Mouse (Mus musculus): ENCODE data around the gene Scamp2.
A peak's percentile ranks its signal among the peaks of the same experiment; 100 is the strongest.

Gene Scamp2

GRCm38 (mm10) chr9:57552139-57552887 lies 8.4 kb upstream of the Scamp2 start, which contains the start of gene Mpi:
Gene Mpi, minus strand, starts transcription at chr9:57552763.
- DNase-seq, result peak; percentile 77

DNA sequence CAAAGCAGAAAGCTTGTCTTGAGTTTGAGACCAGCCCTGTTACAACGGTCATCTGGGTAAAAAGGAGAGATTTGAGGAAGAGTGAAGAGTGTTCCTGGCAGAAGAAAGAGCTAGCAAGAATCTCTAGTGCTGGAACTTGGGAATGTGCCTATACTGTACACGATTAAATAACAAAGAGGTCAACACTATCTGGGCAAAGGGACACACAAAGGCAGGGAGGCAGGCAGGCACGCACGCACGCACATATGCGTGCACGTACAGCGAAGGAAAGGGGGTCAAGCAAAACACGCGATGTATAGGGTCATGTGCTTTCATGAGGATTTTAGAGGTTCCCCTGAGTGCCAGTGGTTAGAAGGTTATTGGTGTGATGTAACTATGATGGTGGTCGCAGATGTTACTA lies 7.6 kb upstream of the Scamp2 start:
- no peak for DNase-seq

GRCm38 (mm10) chr9:57554753-57555152 lies 6.0 kb upstream of the Scamp2 start:
- DNase-seq, result no peak

DNA sequence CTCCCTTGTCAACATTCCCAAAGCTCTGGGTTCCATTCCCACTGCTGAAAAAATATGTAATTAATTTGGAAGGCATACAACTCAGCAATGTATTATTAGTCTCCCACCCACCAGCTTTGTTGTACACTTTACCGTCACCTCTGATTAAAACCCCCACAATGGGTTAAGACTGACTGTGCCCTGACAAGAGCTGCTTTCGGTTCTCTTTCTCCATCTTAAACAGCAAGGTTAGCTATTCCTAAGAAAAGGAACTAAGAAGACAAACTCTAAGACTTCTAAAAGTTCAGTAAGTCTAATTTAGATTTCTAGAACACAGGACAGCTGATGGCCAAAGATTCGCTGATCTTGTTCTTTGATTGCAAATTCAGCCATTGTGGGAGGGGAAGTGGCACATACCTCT lies 3.5 kb upstream of the Scamp2 start:
- no peak for DNase-seq

- no peak for DNase-seq
Measured at GRCm38 (mm10) chr9:57558625-57559024, 2.1 kb upstream of the Scamp2 start.

DNA sequence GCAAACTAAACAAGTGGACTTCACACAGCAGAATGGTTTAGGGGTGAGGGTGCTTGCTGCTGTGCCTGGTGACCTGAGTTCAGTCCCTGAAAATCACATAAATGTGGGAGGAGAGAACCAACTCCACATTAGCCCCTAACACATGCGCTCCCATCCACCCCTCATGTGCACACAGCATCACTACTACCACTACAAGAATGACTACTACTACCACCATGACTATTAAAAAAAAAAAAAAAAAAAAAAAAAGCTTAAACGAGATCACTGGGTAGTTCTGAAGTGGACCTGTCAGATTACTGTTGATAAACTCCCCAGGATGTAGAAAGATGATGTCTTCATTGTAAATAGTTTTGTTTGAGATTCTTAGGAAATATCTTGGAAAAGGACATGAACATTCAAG lies 1.2 kb upstream of the Scamp2 start:
- DNase-seq, result no peak

- no peak for DNase-seq
Measured at GRCm38 (mm10) chr9:57560263-57560662, 480 bp upstream of the Scamp2 start.

DNA sequence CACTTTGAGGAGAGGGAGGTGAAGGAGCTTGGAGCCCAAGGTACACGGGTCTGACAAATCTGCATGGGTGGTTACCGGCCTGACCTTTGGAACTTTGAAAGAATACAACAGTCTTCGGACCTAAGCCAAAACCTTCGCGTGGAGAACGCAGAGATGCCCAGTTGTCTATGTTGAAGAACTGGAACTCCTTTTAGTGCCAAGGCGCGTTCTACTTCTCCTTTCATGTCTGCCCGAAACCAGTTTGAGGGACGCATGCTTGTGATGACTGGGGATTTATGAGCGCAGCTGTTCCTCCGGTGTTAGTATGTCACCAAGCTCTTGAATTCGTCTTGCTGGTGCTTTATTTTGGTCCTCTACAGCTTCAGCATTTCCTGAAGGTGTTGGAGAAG lies 962 bp downstream of the Scamp2 start:
- peak; percentile 66 for DNase-seq

GRCm38 (mm10) chr9:57562896-57563372 lies 2.2 kb downstream of the Scamp2 start:
- DNase-seq, result peak; percentile 47

DNA sequence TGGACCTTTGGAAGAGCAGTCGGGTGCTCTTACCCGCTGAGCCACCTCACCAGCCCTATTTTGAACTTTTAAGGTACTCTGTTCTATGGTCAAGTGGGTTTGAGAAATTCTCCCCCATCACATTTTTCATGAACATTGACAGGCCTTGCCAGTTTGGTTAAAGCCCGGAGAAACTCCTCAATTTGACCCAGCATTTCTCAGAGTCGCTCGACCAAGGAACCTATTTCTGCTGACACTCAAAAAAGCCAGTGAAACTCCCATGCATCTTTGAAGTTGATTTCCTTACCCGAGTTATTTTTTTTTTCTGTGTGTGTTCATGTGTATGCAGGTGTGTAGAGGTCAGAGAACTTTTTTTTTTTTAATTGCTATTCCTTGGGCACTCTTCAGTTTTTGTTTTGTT lies 3.9 kb downstream of the Scamp2 start:
- no peak for DNase-seq

- peak; percentile 33 for DNase-seq
Measured at GRCm38 (mm10) chr9:57565741-57566221, 5.0 kb downstream of the Scamp2 start.

DNA sequence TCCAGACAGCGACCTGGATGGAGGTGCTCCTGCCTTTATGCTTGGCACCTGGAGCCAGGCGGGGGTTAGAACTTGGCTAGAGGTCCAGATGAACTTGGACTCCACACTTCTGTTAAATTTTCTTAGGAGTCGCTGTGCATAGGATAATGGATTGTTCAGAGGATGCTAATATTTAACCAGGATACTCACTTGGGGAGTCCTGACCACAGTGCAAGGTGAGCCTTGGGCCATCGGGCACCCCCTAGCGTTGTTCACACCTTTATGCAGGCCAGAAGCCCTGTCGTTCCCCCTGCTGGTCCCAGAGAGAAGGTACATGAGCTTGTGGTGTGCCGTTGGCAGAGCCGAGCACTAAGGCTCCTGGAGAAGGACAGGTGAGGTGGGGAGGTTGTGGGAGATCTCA lies 6.1 kb downstream of the Scamp2 start:
- DNase-seq, result peak; percentile 73

- DNase-seq, result peak; percentile 55
Measured at GRCm38 (mm10) chr9:57568500-57568899, 7.8 kb downstream of the Scamp2 start.

DNA sequence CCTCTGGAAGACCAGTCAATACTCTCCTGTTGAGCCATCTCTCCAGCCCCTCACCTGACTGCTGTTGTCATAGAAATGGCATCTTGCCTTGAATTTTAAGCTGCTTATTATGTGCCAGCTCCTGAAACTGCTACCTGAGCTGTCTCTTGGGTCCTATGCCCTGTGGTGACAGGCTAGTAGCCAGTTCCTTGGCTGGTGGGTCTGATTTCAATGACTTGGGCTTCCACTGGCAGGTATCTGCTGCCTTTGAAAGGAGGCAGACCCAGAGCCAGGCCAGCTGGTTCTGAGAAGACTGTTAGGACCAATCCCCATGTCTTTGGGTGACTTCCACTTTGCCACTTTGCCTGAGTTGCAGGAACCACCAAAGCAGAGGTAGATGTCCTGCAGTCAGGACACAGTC lies 13.7 kb downstream of the Scamp2 start:
- no peak for DNase-seq

DNA sequence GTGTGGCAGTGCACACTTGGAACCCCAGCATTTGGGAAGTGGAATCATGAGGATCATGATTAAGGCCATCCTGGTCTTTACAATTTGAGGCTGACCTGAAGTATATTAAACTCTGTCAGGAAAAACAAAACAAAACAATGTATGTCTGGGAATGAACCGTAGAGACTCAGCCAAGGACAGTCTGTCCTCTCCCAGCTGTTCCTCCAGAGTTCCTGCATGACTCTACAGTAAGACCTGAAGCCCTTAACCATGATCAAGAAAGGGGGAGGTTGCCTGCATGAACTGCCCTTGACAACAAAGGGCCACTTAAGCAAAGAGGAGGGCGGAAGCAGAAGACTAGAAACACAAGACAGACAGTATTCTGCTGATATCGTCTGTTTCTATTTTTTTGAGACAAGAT lies 14.8 kb downstream of the Scamp2 start:
- DNase-seq, result no peak

GRCm38 (mm10) chr9:57577144-57577849 lies 16.6 kb downstream of the Scamp2 start:
- no peak for DNase-seq

GRCm38 (mm10) chr9:57584991-57585390 lies 24.2 kb downstream of the Scamp2 start:
- DNase-seq, result no peak

DNA sequence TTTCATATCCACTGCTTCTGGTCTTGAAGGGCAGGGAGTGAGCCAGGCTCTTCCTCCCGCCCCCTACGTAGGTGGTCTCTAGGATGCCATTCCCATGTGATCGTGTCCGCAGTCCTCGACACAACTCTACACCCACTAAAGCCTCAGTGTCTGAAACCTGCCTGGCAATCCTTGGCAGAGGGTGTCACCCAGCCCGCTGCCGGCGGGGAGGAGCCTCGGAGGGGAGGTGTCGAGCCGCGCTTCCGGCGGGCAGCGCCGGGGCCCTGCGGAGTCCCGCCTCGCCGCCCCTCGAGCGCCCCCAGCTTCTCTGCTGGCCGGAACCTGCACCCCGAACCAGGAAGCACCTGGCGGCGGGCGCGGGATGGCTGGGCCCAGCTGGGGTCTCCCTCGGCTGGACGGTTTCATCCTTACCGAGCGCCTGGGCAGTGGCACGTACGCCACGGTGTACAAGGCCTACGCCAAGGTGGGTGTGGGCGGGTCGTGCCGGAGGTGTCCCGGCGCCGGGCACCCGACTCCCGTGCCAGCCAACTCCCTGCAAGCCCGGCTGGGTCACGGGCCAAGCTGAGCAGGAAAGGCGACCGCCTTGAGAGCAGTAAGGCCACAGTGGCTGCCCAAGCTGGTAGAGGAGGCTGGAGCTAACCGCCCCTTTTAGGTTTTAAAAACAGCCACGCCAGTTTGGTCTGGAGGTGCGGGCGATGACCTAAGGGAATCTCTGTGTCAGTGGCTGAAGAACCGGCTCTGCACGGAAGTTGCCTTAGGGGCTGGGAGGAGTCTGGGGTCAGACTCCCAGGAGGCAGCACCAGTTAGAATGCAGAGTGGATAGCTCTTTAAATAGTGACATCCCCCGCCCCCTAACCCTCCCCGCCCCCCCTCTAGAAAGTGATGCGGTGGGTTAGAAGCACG lies 28.7 kb downstream of the Scamp2 start, which contains the start of gene Ulk3:
Gene Ulk3 (plus strand): TSS at position 229 of the 903 bp plus-strand sequence.
- DNase-seq, result peak; percentile 89

GRCm38 (mm10) chr9:57590726-57591125 lies 30.0 kb downstream of the Scamp2 start:
- no peak for DNase-seq

DNA sequence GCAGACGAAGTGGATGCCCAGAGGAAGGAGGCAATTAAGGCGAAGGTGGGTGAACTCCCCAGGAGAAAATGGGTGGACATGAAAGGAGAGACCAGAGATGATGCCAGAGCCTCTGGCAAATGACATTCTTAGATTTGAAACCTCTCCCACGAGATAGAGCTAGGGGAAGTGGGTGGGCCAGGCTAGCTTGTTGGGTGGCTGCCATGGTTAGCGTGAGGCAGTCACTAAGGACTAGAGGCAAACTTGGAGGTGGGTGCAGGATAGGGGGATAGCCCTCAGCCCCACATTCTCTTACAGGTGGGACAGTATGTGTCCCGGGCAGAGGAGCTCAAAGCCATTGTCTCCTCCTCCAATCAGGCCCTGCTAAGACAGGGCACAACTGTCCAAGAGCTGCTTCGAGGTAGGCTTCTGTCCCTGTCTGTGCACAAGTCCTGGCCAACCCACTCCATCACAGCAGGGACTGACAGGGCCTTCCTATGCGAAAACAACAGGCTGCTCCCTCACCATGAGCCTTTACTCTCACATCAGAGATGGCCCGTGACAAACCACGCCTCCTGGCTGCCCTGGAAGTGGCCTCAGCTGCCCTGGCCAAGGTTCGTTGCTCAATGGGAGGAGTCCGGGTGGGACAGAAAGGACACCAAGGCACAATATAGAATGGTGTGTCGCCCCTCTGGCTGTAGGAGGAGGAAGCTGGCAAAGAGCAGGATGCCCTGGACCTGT lies 32.9 kb downstream of the Scamp2 start:
- peak; percentile 80 for DNase-seq

DNA sequence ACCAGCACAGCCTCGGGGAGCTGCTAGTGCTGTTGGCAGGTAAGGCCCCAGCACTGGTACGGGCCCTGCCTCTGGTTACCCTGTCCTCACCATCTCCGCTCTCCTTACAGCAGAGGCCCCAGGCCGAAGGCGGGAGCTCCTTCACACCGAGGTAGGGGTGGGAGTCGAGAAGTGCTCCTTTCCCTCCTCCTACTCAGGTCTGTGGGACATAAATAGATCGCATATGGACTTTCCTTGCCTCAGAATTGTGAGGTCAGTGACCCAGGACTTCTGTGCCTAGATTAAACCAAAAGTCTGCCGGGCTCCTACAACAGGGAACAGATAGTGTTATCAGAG lies 33.4 kb downstream of the Scamp2 start:
- no peak for DNase-seq

DNA sequence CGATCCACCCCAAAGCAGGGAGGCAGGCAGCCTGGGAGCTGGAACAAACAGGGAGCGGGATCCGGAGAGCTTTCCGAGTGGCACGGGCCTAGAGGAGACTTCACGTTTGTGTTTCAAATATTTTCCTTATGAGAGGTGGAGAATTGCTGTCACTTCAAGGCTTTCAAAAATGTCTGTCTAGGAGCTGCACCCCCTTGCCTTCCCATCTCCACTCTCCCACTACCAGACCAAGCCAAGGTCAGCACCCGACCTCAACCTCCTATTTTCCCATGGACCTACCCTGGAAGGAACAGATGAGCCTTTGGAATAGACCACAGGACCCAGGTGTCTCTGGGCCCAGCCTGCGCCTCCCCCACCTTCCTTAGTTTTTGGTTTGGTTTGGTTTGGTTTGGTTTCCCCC lies 36.5 kb downstream of the Scamp2 start:
- no peak for DNase-seq

All from kidney, adult 18-20 months (tissue).